Mouse (Mus musculus): ENCODE results near the gene Auh. TPM values are rescaled to one million over a fixed set of nuclear protein-coding genes. Genes with fewer than 3 reads are reported as not detected.

Auh gene
- polyA plus RNA-seq, 1 experiment, result 26.8 TPM

DNA sequence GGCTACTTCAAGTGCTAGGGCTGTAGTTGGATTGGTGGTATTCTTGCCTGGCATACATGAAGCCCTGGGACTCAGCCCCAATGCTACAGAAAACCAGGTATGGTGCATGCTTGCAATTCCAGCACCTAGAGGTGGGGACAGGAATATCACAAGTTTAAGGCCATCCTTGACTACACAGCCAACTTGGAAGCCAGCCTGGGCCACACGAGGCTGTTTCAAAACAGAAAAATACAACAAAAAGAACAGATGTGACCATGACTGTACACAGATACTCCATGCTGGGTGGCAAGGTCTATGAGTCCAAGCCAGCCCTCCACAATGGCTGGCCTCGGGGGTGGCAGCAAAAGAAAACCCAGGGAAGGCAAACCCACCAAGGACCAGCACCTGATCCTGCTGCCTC lies 95.7 kb downstream of the Auh start:
- Histone ChIP-seq H3K4me1 (ENCODE audit: control insufficient read depth, insufficient read depth, low read length) (peaks cover under 1% of the 10 kb centered on the region; the same call in 1 of the 2 replicates), H3K27ac (ENCODE audit: insufficient read depth, low read length) (no peak overlapping the region), H3K4me3 (ENCODE audit: insufficient read depth, low read length) (no peak overlapping the region)
- TF ChIP-seq POLR2A (IDR thresholded peaks at IDR 0.05; ENCODE audit: low read depth, low read length) (no peak), CTCF (IDR thresholded peaks at IDR 0.05; ENCODE audit: borderline replicate concordance, insufficient read depth, low read length) (no peak)

DNA sequence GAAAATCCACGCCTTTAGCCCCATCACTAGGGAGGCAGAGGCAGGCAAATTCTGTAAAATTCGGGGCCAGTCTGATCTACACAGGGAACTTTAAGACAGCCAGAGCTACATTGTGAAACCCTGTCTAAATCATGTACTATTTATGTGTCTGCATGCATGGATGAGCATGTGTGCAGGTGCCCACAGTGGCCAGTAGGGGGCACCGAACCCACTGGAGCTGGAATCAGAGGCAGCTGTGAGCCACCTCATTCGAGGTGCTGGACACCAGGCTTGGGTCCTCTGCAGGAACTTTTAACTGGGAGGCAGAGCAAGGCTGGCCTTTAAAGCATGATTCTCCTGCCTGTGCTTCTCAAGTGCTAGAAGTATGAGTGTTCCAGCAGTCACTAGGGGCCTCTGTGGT lies 96.3 kb downstream of the Auh start:
- Histone ChIP-seq H3K4me1 (ENCODE audit: control insufficient read depth, insufficient read depth, low read length) (peaks cover 4% of the 10 kb centered on the region; the same call in 1 of the 2 replicates), H3K4me3 (ENCODE audit: insufficient read depth, low read length) (no peak overlapping the region), H3K27ac (ENCODE audit: insufficient read depth, low read length) (no peak overlapping the region)
- TF ChIP-seq CTCF (IDR thresholded peaks at IDR 0.05; ENCODE audit: borderline replicate concordance, insufficient read depth, low read length) (peak; percentile 32; the same call in 1 of the 2 replicates), POLR2A (IDR thresholded peaks at IDR 0.05; ENCODE audit: low read depth, low read length) (no peak)

DNA sequence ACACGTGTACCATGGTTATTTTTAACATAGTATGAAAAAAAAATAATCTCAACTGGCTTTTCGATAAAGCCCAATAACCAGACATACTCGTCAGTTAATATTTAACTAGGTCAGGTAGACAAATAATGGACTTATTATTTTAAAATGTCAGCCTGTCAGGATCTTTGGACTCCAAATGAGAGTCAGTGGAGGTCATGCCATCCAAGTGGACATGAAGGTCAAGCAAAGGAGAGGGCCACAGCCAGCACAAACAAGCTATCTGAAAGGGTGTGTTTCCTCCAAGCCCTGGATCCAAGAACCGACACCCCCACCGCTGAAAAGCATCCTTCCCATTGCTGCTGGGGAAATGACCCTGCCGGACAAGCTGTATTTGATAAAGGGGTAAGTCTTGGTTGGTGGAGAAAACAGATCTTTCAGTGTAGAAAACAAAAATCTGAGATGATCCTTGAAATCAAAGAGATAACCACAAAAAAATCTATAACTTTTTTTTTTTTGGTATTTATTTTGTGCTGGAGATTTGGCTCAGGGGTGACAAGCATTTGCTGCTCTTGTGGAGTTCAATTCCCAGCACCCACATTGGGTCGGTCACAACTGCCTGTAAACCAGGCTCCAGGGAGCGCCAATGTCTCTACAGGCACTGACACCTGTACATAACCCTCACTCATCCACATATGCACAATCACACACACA lies 96.9 kb downstream of the Auh start:
- H3K27ac ChIP-seq (ENCODE audit: insufficient read depth, low read length), result no peak overlapping the region
- no peak overlapping the region for H3K4me3 ChIP-seq (ENCODE audit: insufficient read depth, low read length)
- H3K4me1 ChIP-seq (ENCODE audit: control insufficient read depth, insufficient read depth, low read length), result peaks cover 4% of the 10 kb centered on the region; the same call in 1 of the 2 replicates
- no peak for TF ChIP-seq CTCF (IDR thresholded peaks at IDR 0.05; ENCODE audit: borderline replicate concordance, insufficient read depth, low read length)
- TF ChIP-seq POLR2A (IDR thresholded peaks at IDR 0.05; ENCODE audit: low read depth, low read length), result no peak

DNA sequence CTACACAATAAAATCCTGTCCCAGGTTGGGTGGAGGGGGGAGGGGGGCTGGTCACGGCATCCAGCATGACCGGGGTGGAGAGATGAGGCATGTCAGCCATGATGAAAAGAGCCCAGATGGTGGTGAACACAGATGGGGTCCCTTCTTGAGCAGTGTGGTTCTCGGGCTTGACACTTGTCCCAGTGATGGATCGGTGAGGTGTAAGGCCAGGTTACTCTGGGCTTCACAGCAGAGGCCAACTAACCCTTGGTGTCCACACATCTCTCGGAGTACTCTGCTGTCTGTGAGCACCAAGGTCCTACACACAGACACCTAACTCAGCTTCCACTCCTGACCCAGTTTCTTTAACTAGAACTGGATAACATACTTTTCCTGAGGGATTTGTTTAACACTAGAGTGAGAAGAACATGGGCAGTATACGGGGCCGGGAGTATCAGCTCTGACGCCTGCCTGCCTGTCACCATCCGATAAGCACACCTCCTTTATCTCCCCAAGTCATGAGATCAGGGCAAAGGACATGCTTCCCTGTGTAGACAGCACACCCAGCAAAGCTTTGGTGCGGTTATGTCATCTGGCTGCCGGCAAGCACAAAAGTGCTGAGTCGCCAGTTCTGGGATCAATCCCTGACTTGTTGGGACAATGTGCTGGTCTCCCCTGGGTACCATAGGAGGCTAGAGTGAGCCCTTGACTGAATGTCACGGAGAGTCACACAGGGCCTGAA lies 98.3 kb downstream of the Auh start:
- no peak overlapping the region for H3K27ac ChIP-seq (ENCODE audit: insufficient read depth, low read length)
- no peak overlapping the region for H3K4me3 ChIP-seq (ENCODE audit: insufficient read depth, low read length)
- TF ChIP-seq CTCF (IDR thresholded peaks at IDR 0.05; ENCODE audit: borderline replicate concordance, insufficient read depth, low read length), result no peak
- no peak for TF ChIP-seq POLR2A (IDR thresholded peaks at IDR 0.05; ENCODE audit: low read depth, low read length)
- H3K4me1 ChIP-seq (ENCODE audit: control insufficient read depth, insufficient read depth, low read length), result peaks cover 4% of the 10 kb centered on the region; the same call in 1 of the 2 replicates

DNA sequence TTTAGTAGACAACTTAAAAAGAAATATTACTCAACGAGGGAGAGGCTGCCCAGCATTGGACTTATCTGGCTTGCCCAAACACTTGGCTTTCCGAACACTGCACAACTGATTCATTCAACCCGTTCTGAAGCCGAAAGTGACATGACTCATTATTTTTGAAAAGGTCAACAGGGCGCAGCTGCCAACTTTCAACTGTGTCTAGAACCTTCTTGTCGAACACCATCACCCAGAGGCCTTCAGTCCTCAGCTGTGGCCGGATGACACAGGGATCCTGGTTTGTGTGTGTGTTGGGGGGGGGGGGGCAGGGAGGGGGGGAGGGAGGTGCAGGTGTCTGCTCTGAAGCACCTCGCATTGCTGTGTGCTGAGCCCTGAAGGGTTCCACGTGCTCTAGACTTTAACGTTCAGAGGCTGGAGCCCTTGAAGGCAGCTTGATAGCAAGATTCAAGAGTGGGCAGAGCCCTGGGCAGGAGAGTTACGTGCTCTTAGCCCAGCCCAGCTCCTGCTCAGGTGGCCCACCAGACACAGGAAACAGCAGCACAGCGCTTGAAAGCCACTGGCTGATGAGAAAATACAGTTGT lies 100.4 kb downstream of the Auh start:
- TF ChIP-seq POLR2A (IDR thresholded peaks at IDR 0.05; ENCODE audit: low read depth, low read length), result no peak
- no peak for TF ChIP-seq CTCF (IDR thresholded peaks at IDR 0.05; ENCODE audit: borderline replicate concordance, insufficient read depth, low read length)
- no peak overlapping the region for H3K4me3 ChIP-seq (ENCODE audit: insufficient read depth, low read length)
- peaks cover 4% of the 10 kb centered on the region; the same call in 1 of the 2 replicates for H3K4me1 ChIP-seq (ENCODE audit: control insufficient read depth, insufficient read depth, low read length)
- no peak overlapping the region for H3K27ac ChIP-seq (ENCODE audit: insufficient read depth, low read length)

DNA sequence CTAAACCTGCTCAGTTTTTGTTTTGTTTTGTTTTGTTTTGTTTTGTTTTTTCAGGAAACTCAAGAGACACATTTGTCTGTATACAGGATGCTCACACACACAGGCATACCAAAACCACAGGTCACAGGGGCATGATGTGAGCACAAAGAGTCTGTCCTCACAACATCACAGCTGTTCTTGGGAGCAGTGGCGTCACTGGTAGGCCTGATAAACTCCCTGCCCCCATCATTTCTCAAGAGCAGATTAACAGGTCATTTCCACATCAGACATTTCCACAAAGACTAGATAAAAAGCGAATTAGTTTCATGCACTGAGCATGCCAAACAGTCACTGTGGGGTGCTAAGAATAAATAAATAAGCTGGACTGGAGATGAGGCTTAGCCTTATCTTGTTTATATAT lies 101.3 kb downstream of the Auh start:
- Histone ChIP-seq H3K4me1 (ENCODE audit: control insufficient read depth, insufficient read depth, low read length) (peaks cover 4% of the 10 kb centered on the region; the same call in 1 of the 2 replicates), H3K27ac (ENCODE audit: insufficient read depth, low read length) (peak overlapping the region; percentile 35; the same call in 1 of the 2 replicates), H3K4me3 (ENCODE audit: insufficient read depth, low read length) (no peak overlapping the region)
- TF ChIP-seq CTCF (IDR thresholded peaks at IDR 0.05; ENCODE audit: borderline replicate concordance, insufficient read depth, low read length) (no peak), POLR2A (IDR thresholded peaks at IDR 0.05; ENCODE audit: low read depth, low read length) (no peak)

DNA sequence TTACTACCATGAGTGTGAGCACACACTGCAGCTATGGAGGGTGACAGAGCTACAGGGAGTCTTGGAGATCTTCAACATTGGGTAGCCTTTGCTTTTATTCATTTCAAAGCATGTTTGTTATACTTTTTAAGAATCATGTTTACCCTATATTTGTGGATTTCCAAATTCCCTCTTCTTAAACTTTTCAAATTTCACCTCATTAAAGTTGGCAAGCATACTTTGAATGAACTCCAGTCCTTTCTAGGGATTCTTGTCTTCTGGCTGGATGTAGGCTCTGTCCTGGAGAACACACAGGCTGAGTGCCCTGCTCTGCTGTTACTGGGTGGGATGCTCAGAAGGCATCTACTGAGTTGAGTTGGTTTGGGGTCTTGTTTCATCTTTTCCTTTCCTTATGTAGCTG lies 102.8 kb downstream of the Auh start:
- no peak overlapping the region for H3K27ac ChIP-seq (ENCODE audit: insufficient read depth, low read length)
- H3K4me3 ChIP-seq (ENCODE audit: insufficient read depth, low read length), result no peak overlapping the region

DNA sequence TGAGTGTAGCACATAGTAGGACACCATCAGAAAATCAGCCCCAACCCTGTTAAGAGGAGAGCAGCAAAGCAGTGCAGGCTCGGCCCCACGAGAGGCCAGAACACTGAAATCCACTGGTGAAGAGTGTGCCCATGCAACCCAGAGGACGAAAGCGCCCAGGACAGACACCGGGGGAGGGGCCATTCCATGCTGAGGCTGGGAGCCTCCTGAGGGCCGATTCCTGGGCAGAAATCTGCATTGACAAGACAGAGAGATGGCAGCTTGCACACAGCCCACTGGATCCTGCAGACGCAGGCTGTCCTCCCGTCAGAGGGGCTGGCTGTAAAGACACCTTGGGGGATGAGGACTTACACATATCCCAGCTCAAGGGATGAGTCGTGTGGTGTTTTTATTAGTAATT lies 104.7 kb downstream of the Auh start:
- Histone ChIP-seq H3K4me1 (ENCODE audit: control insufficient read depth, insufficient read depth, low read length) (peaks cover 12% of the 10 kb centered on the region), H3K27ac (ENCODE audit: insufficient read depth, low read length) (no peak overlapping the region), H3K4me3 (ENCODE audit: insufficient read depth, low read length) (no peak overlapping the region)
- TF ChIP-seq CTCF (IDR thresholded peaks at IDR 0.05; ENCODE audit: borderline replicate concordance, insufficient read depth, low read length) (no peak), POLR2A (IDR thresholded peaks at IDR 0.05; ENCODE audit: low read depth, low read length) (no peak)

More for the DNA sequence above, 102.8 kb downstream of the Auh start:
- TF ChIP-seq POLR2A (IDR thresholded peaks at IDR 0.05; ENCODE audit: low read depth, low read length) (no peak), CTCF (IDR thresholded peaks at IDR 0.05; ENCODE audit: borderline replicate concordance, insufficient read depth, low read length) (no peak)
- H3K4me1 ChIP-seq (ENCODE audit: control insufficient read depth, insufficient read depth, low read length), result peaks cover 7% of the 10 kb centered on the region; the same call in 1 of the 2 replicates

DNA sequence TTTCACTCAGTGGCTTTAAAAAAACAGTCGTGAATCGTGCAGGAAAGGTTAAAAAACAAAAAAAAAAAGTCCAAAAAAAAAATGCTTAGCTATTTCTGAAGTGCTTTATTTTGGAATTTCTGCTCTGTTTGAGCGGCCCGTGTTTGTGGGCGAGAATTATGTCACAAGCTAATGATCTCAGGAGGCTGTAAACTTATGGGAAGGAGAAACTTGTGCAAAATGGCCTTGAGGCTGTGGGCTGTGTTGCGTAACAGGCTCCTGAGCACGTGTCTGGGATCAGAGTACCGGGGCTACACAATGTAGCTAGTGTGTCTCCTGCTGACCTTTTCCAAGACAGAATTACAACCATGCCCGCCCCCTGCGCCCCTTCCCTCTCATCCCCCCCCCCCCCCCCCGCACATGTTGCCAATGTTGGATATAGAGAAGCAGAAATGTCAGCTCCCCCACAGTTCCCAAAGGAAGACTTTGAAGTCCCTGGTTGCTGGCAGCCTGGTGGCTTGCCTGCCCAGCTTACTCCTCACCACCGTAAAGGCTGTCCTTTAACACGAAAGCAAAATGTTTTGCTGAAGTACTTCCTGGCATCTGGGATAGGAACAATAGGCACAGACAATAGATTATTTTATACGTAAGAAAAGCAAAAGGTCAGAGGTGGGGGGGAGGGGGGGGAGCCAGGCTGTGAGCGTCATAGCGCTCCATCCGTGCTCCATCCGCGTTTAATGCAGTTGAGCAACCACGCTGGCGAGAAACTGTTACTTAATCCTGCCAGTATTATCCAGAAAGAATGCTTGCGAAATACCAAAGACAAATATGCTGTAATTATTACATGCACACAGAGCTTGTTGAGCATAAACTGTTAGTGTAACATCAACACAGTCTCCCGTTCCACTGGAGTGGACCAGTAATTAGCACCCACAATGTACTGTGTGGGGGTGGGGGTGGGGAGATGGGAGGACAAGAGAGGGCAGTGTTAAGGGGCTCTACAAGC lies 107.0 kb downstream of the Auh start:
- TF ChIP-seq CTCF (IDR thresholded peaks at IDR 0.05; ENCODE audit: borderline replicate concordance, insufficient read depth, low read length) (no peak), POLR2A (IDR thresholded peaks at IDR 0.05; ENCODE audit: low read depth, low read length) (no peak)
- Histone ChIP-seq H3K4me1 (ENCODE audit: control insufficient read depth, insufficient read depth, low read length) (peaks cover 23% of the 10 kb centered on the region), H3K27ac (ENCODE audit: insufficient read depth, low read length) (peak overlapping the region; percentile 77), H3K4me3 (ENCODE audit: insufficient read depth, low read length) (no peak overlapping the region)

Measured in embryonic fibroblast, embryonic 13.5 days (primary cell).